Mouse (Mus musculus): ENCODE results near the gene Arnt2.

The Arnt2 gene

GRCm38 (mm10) chr7:84339186-84339585, 70.8 kb downstream of the Arnt2 start:
- no peak for DNase-seq

- no peak for DNase-seq
These were observed 72.2 kb downstream of the Arnt2 start for GRCm38 (mm10) chr7:84337768-84338167.

DNA sequence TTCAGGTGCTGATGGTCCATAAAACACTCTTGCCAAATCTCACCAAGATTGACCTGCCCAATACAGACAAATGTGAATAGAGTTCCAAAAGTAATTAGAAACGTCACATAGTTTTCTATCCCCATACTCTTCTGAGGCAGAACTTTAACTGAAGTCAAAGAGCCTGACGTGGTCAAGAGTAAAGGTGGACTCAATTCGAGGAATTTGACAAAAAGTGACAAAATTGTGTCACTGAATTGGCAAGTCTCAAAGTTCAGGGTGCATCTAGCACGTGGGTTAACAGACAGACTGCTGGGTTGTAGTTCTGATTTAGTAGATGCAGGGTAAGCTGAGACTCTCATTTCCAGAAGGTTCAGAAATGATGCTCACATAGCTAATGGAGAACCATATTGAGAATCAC, 73.1 kb downstream of the Arnt2 start:
- no peak for DNase-seq

GRCm38 (mm10) chr7:84336580-84336886, 73.4 kb downstream of the Arnt2 start:
- DNase-seq, result no peak

- DNase-seq, result no peak
These were observed 74.0 kb downstream of the Arnt2 start for GRCm38 (mm10) chr7:84335766-84336579.

DNA sequence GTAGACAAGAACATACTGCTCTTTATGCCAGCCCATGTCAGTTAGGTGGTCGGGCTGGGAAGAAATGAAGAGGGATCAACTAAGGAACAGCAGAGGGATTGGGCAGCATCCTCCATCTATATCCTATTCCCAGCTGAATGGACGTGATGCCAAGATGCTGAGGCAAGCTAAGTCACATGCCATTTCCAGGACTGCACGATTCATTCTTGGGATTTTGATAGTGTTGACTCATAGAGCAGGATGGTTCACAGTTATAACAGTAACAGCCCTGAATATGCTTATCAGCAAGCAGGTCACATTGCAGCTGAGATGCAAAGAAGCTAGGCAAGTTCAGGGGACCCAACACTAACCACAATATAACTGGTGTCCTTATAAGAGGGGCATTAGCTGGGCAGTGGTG, 76.0 kb downstream of the Arnt2 start:
- DNase-seq, result no peak

GRCm38 (mm10) chr7:84332295-84333168, 77.4 kb downstream of the Arnt2 start:
- no peak for DNase-seq

GRCm38 (mm10) chr7:84329174-84329583, 80.8 kb downstream of the Arnt2 start:
- no peak for DNase-seq

DNA sequence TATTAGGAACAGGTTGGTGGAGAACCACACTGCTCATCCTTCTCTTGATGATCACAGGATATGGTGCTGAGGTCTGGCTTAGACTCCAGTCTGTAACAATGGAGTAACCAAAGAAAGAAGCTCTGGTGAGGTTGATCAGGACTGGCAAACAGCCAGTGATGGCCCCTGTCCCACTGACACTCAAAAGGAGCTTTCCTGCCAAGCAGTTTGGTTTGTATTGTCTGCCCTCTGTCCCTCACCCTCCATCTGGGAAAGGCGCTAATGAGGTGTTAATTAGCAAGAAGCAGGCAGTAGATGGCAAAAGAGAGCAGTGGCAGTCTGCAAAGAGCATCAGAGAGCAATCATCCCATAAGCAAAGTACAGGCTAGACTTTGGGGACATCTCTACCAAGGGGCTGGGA, 81.2 kb downstream of the Arnt2 start:
- no peak for DNase-seq

- DNase-seq, result no peak
These were observed 84.2 kb downstream of the Arnt2 start for GRCm38 (mm10) chr7:84325570-84326328.

DNA sequence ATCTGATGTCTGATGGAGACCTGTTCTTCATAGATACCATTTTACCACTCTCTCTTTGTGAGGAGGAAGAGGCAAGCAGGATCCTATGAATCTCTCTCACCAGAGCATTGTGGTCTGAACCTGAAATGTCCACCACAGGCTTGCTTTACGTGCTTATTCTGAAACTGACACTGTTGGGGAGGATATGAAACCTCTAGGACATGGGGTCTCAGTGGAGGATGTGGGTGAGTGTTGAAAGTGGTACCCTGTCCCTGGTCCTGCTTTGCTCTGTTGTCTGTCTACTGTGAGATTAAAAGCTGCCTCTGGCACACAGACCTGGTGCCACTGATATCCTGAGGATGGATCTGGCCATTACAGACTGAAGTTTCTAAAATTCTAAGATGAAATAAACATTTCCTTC, 88.4 kb downstream of the Arnt2 start:
- DNase-seq, result no peak

- peak; percentile 39 to 40 for DNase-seq
These were observed 94.5 kb downstream of the Arnt2 start for GRCm38 (mm10) chr7:84315353-84316003.

DNA sequence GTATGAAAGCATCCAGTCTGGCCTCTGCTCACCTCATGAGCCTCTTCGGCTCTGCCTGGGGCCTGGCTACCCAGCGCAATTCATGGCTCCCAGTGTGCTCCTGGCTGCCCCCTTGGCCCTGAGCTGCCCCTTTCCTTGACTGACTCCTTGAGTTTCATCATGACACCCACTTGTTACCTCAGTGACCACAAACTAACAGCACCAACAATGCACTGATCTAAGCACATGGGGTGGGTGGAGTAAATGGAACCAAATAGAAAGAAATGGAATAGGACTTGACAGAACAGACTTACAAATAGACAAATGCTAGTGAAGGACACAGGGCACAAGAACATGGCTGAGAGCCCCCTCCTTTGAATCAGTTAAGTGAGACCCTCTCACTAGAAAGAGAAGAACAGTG, 95.2 kb downstream of the Arnt2 start:
- no peak for DNase-seq

DNA sequence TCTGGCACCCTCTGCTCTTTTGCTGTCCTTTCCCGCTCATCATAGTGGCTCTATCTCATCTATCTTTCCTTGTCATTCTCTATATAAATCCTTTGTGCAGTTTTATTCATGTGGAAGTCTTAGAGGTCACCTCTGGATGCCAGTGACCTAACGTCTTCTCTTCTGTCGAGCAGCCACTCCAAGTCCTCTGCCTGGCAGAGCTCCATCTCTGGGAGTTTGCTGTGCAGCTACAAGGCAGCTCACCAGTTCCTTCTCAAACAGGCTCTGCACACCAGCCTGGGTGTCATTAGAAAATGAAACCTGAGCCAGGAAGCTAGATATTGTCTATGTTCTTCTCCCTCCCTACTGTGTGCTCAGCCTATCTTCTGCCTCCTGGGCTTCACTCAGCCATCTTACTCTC, 98.4 kb downstream of the Arnt2 start:
- DNase-seq, result no peak

DNA sequence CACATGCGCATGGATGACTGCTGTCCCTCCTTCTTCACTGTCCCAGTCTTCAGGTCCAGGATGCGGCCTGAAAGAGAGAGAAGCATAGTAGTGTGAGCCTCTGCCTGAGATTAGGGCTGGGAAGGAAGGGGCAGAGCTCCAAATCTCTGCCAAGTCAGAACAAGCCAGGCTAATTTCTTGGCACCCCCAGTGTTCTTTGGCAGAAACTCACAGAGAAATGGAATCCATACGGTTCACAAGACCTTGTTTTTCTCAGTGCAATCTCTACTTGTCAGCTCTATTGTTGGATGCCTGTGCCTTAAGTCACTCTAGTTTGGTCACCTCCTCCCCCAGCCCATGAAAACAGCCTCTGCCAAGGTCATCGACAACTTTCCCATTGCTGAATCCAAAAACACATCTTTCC, 99.1 kb downstream of the Arnt2 start:
- no peak for DNase-seq

- DNase-seq, result no peak
These were observed 102.5 kb downstream of the Arnt2 start for GRCm38 (mm10) chr7:84307329-84307925.

- DNase-seq, result no peak
These were observed 109.7 kb downstream of the Arnt2 start for GRCm38 (mm10) chr7:84300261-84300660.

GRCm38 (mm10) chr7:84299601-84300000, 110.4 kb downstream of the Arnt2 start:
- no peak for DNase-seq

DNA sequence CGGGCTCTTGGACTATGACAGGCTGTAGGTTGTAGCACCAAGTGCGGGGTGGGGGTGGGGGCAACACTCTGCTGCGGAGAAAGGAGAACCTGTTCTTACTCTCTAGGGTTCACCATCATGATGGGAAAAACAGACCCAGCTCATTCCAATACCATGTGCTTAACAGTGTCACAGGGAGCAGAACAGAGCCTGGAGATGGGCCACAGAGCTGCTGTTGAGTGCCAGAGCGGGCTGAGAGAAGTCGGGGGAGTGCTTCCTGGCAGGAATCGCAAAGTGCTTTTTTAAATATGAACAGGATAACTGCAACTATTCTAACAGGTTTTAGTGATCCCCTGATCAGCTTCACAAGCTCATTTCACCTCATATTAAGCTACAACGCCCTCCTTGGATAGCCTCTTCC, 116.9 kb downstream of the Arnt2 start:
- DNase-seq, result no peak

DNA sequence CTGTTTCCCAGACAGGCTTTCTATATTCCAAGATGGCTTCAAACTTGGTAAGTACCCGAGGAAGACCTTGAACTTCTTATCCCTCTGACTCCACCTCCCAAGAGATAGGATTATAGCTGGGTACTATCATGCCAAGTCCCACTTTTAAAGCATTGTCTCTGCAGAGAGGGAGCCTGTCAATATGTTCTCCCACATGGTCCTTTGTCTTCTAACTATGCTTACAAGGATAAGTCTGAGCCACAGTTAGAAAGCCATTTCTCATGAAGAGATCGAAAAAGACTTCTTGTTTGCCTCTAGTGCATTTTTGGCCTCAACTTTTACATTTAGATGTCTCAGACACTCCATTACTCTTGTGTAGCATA, 122.8 kb downstream of the Arnt2 start:
- no peak for DNase-seq

- DNase-seq, result no peak
These were observed 123.3 kb downstream of the Arnt2 start for GRCm38 (mm10) chr7:84286526-84287225.

DNA sequence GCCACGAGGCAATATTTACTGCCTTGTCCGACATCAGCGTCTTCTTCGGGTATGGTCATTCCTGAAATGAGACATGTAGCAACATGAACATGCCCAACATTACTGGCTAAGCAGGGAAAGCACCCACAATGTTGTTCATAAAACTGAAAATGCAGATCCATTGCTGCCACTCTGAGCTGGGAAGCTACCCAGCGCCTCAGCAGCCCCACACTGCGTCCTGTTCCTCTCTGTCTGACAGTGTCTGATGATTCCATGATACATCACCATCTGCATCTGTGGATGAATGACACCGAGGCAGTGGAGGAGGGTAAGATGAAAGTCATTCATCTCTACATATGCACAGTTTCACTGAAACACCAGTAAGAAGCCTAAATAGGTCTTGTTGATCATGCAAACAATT, 124.2 kb downstream of the Arnt2 start:
- DNase-seq, result no peak
